Mouse (Mus musculus): Measurements from ENCODE around the gene Ralgps1. TPM values are rescaled to one million over a fixed set of nuclear protein-coding genes. Genes with fewer than 3 reads are reported as not detected.

The Ralgps1 gene
- polyA plus RNA-seq, 1 experiment = 0.47 TPM

DNA sequence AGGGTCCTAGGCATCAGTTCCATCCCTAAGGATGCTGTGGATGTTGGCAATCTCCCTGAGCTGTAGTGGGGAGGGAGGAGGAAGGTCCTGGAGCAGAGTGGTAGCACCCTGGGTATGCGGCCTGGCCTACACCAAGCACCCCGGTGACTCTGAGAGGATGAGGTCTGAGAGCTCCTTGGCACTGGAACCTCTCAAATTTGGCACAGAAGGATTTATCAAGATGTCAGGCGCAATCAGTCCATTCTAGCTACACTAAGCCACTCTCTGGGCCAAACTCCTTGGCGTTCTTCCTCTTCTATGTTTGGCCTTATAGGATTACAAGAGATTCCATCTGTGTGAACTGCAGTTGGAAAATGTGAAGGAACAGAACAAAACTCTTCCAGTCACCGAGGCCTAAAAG, 82.4 kb downstream of the Ralgps1 start:
- H3K79me3 ChIP-seq (ENCODE audit: low read depth) = no peaks in the 10 kb centered on the region
- H3K36me3 ChIP-seq (ENCODE audit: control insufficient read depth, insufficient read depth) = no peaks in the 10 kb centered on the region
- H3K79me2 ChIP-seq (ENCODE audit: control insufficient read depth, insufficient read depth) = no peaks in the 10 kb centered on the region
- H3K27me3 ChIP-seq (ENCODE audit: control insufficient read depth, insufficient read depth, insufficient read length) = no peaks in the 10 kb centered on the region
- TF ChIP-seq MAX (IDR thresholded peaks at IDR 0.05) (no peak), USF1 (IDR thresholded peaks at IDR 0.05; ENCODE audit: low read depth) (no peak), CEBPB (IDR thresholded peaks at IDR 0.05; ENCODE audit: low read depth) (no peak), FOSL1 (IDR thresholded peaks at IDR 0.05; ENCODE audit: insufficient read depth, low read length, poor library complexity, severe bottlenecking) (no peak), MYOD1 (IDR thresholded peaks at IDR 0.05; ENCODE audit: control insufficient read depth, insufficient read length, low read depth) (no peak), CTCF (IDR thresholded peaks at IDR 0.05; ENCODE audit: control insufficient read depth, insufficient read depth, insufficient read length) (no peak), MYOG (IDR thresholded peaks at IDR 0.05; ENCODE audit: control insufficient read depth, extremely low read depth, insufficient read length) (no peak)
- no peak overlapping the region for H3ac ChIP-seq (ENCODE audit: control insufficient read depth, insufficient read length, low read depth)
- no peak overlapping the region for H3K4me3 ChIP-seq (ENCODE audit: insufficient read depth, poor library complexity, severe bottlenecking)

DNA sequence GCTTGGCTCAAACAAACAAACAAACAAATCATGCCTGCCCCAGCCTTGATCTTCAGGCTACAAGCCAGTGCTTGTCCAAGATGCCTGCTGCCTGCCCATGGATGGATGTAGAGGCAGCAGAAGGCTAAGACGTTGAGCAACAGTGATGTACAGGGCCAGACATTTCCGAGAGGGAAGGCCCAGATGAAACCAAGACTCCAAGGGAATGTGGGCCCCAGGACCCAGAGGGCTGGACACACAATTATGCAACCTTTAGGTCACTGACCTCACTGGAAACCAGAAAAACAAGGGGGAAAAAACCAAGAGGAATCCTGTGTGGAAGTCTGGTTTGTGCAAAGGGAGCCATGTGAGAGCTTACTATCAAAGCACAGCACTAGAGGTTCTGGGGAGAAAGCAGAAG, 87.6 kb downstream of the Ralgps1 start:
- H3K27me3 ChIP-seq (ENCODE audit: control insufficient read depth, insufficient read depth, insufficient read length) = no peaks in the 10 kb centered on the region

DNA sequence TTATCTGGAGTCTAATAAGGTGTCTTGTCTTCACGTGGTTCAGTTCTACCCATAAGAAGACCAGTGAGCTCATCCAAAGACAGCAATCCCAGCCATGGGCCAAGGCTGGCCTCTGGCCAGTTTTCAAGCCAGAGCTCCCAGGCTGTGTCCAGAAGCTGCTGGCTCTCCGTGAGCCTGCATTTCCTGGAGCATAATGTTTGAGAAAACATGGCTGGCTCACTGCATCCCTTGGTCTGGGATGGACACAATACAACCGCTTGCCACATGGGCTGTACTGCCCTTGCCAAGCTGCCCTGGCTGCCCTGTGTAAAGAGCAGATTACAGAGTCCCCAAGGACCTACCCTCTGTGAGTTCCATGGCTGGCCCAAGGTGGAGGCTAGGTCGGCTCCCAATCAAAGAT, 88.4 kb downstream of the Ralgps1 start:
- Histone ChIP-seq H3K79me2 (ENCODE audit: control insufficient read depth, insufficient read depth) (no peaks in the 10 kb centered on the region), H3ac (ENCODE audit: control insufficient read depth, insufficient read length, low read depth) (no peak overlapping the region), H3K4me3 (ENCODE audit: insufficient read depth, poor library complexity, severe bottlenecking) (no peak overlapping the region), H3K79me3 (ENCODE audit: low read depth) (no peaks in the 10 kb centered on the region), H3K36me3 (ENCODE audit: control insufficient read depth, insufficient read depth) (no peaks in the 10 kb centered on the region), H3K27me3 (ENCODE audit: control insufficient read depth, insufficient read depth, insufficient read length) (no peaks in the 10 kb centered on the region)
- TF ChIP-seq CTCF (IDR thresholded peaks at IDR 0.05; ENCODE audit: control insufficient read depth, insufficient read depth, insufficient read length) = no peak
- no peak for TF ChIP-seq USF1 (IDR thresholded peaks at IDR 0.05; ENCODE audit: low read depth)
- no peak for TF ChIP-seq MAX (IDR thresholded peaks at IDR 0.05)
- TF ChIP-seq CEBPB (IDR thresholded peaks at IDR 0.05; ENCODE audit: low read depth) = no peak
- TF ChIP-seq MYOD1 (IDR thresholded peaks at IDR 0.05; ENCODE audit: control insufficient read depth, insufficient read length, low read depth) = no peak
- TF ChIP-seq MYOG (IDR thresholded peaks at IDR 0.05; ENCODE audit: control insufficient read depth, extremely low read depth, insufficient read length) = no peak
- TF ChIP-seq FOSL1 (IDR thresholded peaks at IDR 0.05; ENCODE audit: insufficient read depth, low read length, poor library complexity, severe bottlenecking) = no peak

More for the DNA sequence above, 87.6 kb downstream of the Ralgps1 start:
- Histone ChIP-seq H3K36me3 (ENCODE audit: control insufficient read depth, insufficient read depth) (no peaks in the 10 kb centered on the region), H3K79me2 (ENCODE audit: control insufficient read depth, insufficient read depth) (no peaks in the 10 kb centered on the region), H3K79me3 (ENCODE audit: low read depth) (no peaks in the 10 kb centered on the region), H3ac (ENCODE audit: control insufficient read depth, insufficient read length, low read depth) (no peak overlapping the region), H3K4me3 (ENCODE audit: insufficient read depth, poor library complexity, severe bottlenecking) (no peak overlapping the region)
- no peak for TF ChIP-seq MAX (IDR thresholded peaks at IDR 0.05)
- no peak for TF ChIP-seq CEBPB (IDR thresholded peaks at IDR 0.05; ENCODE audit: low read depth)
- TF ChIP-seq CTCF (IDR thresholded peaks at IDR 0.05; ENCODE audit: control insufficient read depth, insufficient read depth, insufficient read length) = no peak

DNA sequence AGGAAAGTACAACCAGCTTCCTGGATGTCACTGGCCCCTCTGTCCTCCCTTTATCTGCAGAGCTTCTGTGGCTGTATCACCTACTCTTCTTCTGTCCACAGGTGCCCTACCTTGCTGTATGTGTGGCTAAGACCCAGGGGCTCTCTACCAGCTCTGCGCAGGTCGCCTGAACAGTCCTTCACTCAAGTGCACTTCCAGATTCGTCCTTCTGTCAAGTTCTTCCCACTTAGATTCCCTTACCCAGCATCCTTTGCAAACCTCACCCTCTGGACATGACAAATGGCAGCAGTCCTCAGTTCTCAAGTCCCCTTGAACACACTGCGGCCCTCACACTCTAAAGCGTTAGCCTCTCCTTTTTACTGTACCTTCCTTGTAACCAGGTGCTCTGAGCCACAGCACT, 89.5 kb downstream of the Ralgps1 start:
- no peaks in the 10 kb centered on the region for H3K36me3 ChIP-seq (ENCODE audit: control insufficient read depth, insufficient read depth)
- no peak overlapping the region for H3ac ChIP-seq (ENCODE audit: control insufficient read depth, insufficient read length, low read depth)
- TF ChIP-seq MYOD1 (IDR thresholded peaks at IDR 0.05; ENCODE audit: control insufficient read depth, insufficient read length, low read depth) (no peak), FOSL1 (IDR thresholded peaks at IDR 0.05; ENCODE audit: insufficient read depth, low read length, poor library complexity, severe bottlenecking) (no peak), CTCF (IDR thresholded peaks at IDR 0.05; ENCODE audit: control insufficient read depth, insufficient read depth, insufficient read length) (no peak), CEBPB (IDR thresholded peaks at IDR 0.05; ENCODE audit: low read depth) (no peak), MYOG (IDR thresholded peaks at IDR 0.05; ENCODE audit: control insufficient read depth, extremely low read depth, insufficient read length) (no peak), USF1 (IDR thresholded peaks at IDR 0.05; ENCODE audit: low read depth) (no peak), MAX (IDR thresholded peaks at IDR 0.05) (no peak)
- H3K4me3 ChIP-seq (ENCODE audit: insufficient read depth, poor library complexity, severe bottlenecking) = no peak overlapping the region
- H3K79me3 ChIP-seq (ENCODE audit: low read depth) = no peaks in the 10 kb centered on the region
- no peaks in the 10 kb centered on the region for H3K27me3 ChIP-seq (ENCODE audit: control insufficient read depth, insufficient read depth, insufficient read length)
- H3K79me2 ChIP-seq (ENCODE audit: control insufficient read depth, insufficient read depth) = no peaks in the 10 kb centered on the region

DNA sequence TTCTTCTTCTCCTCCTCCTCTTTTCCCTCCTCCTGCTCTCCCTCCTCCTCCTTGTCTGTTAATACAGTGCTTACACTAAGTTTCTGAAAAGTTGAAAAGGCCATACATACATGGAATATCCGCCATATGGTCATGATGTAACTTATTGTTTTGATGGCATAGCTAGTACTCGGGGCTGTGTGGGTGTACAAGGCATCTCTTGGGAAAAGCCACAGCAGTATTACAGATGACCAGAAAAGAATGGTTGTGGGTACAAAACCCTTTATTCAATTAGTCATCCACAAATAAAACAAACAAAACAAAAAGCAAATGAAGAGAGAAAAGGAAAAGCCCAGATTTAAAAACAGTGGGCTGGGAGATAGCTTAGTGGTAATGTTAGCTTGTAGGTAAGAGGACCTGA, 90.8 kb downstream of the Ralgps1 start:
- no peak overlapping the region for H3K4me3 ChIP-seq (ENCODE audit: insufficient read depth, poor library complexity, severe bottlenecking)
- H3K36me3 ChIP-seq (ENCODE audit: control insufficient read depth, insufficient read depth) = no peaks in the 10 kb centered on the region
- no peaks in the 10 kb centered on the region for H3K79me2 ChIP-seq (ENCODE audit: control insufficient read depth, insufficient read depth)
- H3K79me3 ChIP-seq (ENCODE audit: low read depth) = no peaks in the 10 kb centered on the region
- H3K27me3 ChIP-seq (ENCODE audit: control insufficient read depth, insufficient read depth, insufficient read length) = no peaks in the 10 kb centered on the region
- TF ChIP-seq MAX (IDR thresholded peaks at IDR 0.05) (no peak), FOSL1 (IDR thresholded peaks at IDR 0.05; ENCODE audit: insufficient read depth, low read length, poor library complexity, severe bottlenecking) (no peak), CEBPB (IDR thresholded peaks at IDR 0.05; ENCODE audit: low read depth) (no peak), MYOG (IDR thresholded peaks at IDR 0.05; ENCODE audit: control insufficient read depth, extremely low read depth, insufficient read length) (no peak), CTCF (IDR thresholded peaks at IDR 0.05; ENCODE audit: control insufficient read depth, insufficient read depth, insufficient read length) (no peak), MYOD1 (IDR thresholded peaks at IDR 0.05; ENCODE audit: control insufficient read depth, insufficient read length, low read depth) (no peak), USF1 (IDR thresholded peaks at IDR 0.05; ENCODE audit: low read depth) (no peak)
- no peak overlapping the region for H3ac ChIP-seq (ENCODE audit: control insufficient read depth, insufficient read length, low read depth)

DNA sequence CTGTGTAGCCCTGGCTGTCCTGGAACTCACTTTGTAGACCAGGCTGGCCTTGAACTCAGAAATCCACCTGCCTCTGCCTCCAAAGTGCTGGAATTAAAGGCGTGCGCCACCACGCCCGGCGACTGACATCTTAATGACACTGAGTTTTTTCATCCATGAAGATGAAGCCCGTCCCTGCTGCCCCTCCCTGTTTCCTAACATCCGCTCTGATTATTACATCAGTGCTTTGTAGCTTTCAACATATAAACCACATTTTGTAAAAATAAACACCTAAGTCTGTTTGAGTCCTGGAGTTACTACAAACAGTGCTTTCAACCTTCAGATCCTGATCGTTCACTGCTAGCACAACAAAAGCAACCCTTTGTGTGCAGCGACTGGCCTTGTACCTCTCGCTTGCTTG, 91.5 kb downstream of the Ralgps1 start:
- TF ChIP-seq MYOD1 (IDR thresholded peaks at IDR 0.05; ENCODE audit: control insufficient read depth, insufficient read length, low read depth) (no peak), FOSL1 (IDR thresholded peaks at IDR 0.05; ENCODE audit: insufficient read depth, low read length, poor library complexity, severe bottlenecking) (no peak)
- Histone ChIP-seq H3K79me2 (ENCODE audit: control insufficient read depth, insufficient read depth) (no peaks in the 10 kb centered on the region), H3K27me3 (ENCODE audit: control insufficient read depth, insufficient read depth, insufficient read length) (no peaks in the 10 kb centered on the region), H3ac (ENCODE audit: control insufficient read depth, insufficient read length, low read depth) (no peak overlapping the region), H3K36me3 (ENCODE audit: control insufficient read depth, insufficient read depth) (no peaks in the 10 kb centered on the region), H3K79me3 (ENCODE audit: low read depth) (no peaks in the 10 kb centered on the region), H3K4me3 (ENCODE audit: insufficient read depth, poor library complexity, severe bottlenecking) (no peak overlapping the region)
